Mouse (Mus musculus) olfactory bulb, adult 2 months (tissue): Measurements from ENCODE around the gene Tapt1.

Experiments
- CTCF ChIP-seq: fragments of 200-500 bp; IDR thresholded peaks from 2 replicates; pipeline ENCODE4 v1.5.1; 2012; ENCODE audit warnings: low read depth, mild to moderate bottlenecking, low read length, moderate library complexity; ENCODE audit not compliant: insufficient read depth
- POLR2A ChIP-seq: fragments of 200-500 bp; IDR thresholded peaks from 2 replicates; pipeline ENCODE4 v1.6.1; 2012; ENCODE audit warnings: mild to moderate bottlenecking, low read depth, low read length, moderate library complexity; ENCODE audit not compliant: insufficient read depth

- TF ChIP-seq POLR2A (no peak), CTCF (no peak)
Measured at GRCm38 (mm10) chr5:44242828-44243227, 16.4 kb upstream of the Tapt1 start.
